Mouse (Mus musculus) splenic B cell, adult 2 months (primary cell): ENCODE measurements at regions not wholly inside any gene's neighbourhood (a gene's known extent, or its start where the extent isn't known, plus 50 kb on each side); places are given as distances from the start of the nearest gene placed in this dataset.
A peak's percentile ranks its signal among the peaks of the same experiment; 100 is the strongest.

Experiments used
- DNase-seq: peaks from one replicate; pipeline ENCODE4 v3.0.0-alpha.2; 2011; ENCODE audit warnings: low read depth, low spot score
- H3K27me3 ChIP-seq: 2 replicates; pipeline ENCODE4 v1.6.1; 2012; ENCODE audit warnings: mild to moderate bottlenecking, low read length, moderate library complexity, mixed read lengths; ENCODE audit not compliant: control insufficient read depth, poor library complexity, insufficient read depth, severe bottlenecking
- H3K36me3 ChIP-seq: 2 replicates; pipeline ENCODE4 v1.6.1; 2012; ENCODE audit warnings: mild to moderate bottlenecking, low read length, moderate library complexity, mixed read lengths; ENCODE audit not compliant: control insufficient read depth, poor library complexity, insufficient read depth, severe bottlenecking

DNA sequence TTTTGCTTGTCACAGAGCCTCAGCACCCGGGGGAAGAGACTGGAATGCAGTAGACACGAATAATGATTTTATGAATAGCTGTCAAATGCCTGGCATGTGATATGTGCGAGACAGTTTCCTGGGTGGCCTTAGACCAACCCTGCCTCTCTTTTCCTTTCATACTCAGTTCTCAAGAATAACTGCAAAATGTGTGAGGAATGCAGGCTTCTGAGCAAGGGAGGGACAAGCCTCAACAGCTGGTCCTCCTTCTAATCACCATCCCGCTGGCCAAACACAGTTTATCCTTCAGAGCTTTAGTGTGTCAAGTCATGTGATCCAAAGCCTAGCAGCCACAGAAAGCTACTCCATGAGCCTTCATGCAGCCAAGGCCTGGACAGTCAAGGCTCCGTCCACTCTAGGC lies 271.8 kb downstream of the Mycn start:
- Histone ChIP-seq H3K36me3 (no peaks in the 10 kb centered on the region), H3K27me3 (no peaks in the 10 kb centered on the region)
- DNase-seq, result no peak

DNA sequence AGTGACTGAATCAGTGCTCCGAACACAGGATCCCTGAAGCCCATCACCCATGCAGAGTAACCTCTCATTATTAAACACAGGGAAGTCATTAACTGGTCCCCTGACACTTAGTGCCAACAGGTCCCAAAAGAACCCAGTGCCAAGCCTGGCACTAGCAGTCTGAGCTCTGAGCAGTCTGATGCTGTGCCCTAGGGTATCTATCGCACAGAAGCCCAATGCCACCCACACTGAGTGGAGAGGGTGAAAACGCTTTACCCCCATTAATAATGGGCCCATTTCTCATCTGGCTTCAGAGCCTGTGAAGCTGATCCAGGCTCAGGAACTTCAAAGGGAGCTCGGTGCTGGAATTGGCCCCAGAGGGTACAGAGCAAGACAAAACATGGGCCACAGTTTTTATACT lies 272.8 kb downstream of the Mycn start:
- no peak for DNase-seq
- Histone ChIP-seq H3K36me3 (no peaks in the 10 kb centered on the region), H3K27me3 (no peaks in the 10 kb centered on the region)

GRCm38 (mm10) chr12:12655611-12656010 lies 286.1 kb downstream of the Mycn start:
- Histone ChIP-seq H3K27me3 (no peaks in the 10 kb centered on the region), H3K36me3 (no peaks in the 10 kb centered on the region)
- DNase-seq, result no peak

DNA sequence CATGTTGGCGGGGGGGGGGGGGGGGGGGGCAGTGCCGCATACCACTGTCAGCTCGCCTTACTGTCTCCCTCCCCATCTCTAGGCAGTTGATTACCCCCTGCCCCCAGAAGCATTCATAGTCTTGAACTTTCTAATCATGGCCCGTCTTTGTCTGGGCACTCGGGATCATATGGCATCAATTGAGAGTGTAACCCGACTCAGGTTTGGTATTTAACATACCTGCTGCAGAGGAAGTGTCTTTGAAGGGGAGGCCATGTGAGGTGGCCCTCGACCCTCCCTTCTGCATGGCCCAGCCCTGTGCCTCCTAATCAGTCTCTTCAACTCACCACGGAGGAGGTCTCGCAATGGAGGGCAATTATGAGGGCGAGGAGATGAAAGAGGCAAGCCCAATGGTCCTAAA lies 286.5 kb downstream of the Mycn start:
- Histone ChIP-seq H3K36me3 (no peaks in the 10 kb centered on the region), H3K27me3 (no peaks in the 10 kb centered on the region)
- no peak for DNase-seq

- DNase-seq, result no peak
- H3K36me3 ChIP-seq, result no peaks in the 10 kb centered on the region
- H3K27me3 ChIP-seq, result no peaks in the 10 kb centered on the region
Measured at GRCm38 (mm10) chr12:12652361-12652760, 289.4 kb downstream of the Mycn start.

DNA sequence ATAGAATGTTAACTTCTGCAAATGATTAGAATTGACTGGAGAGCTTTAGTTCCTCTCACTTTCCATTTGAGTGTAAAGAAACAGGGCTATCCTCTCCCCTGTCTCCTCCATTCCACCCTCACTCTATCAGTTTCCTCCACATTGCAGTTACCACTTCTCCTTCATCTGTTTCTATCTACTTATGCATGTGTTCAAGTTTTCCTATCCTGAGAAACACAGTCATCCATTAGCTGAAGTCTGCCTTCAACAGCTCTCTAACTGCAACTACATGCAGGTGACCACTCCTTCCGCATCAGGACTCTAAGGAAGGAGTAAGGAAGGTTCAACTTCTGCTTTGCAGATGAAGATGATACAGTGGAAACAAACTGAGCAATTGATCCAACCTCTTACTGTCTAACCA lies 291.4 kb downstream of the Mycn start:
- Histone ChIP-seq H3K36me3 (no peaks in the 10 kb centered on the region), H3K27me3 (no peaks in the 10 kb centered on the region)
- DNase-seq, result no peak

- no peaks in the 10 kb centered on the region for H3K36me3 ChIP-seq
- no peak for DNase-seq
- no peaks in the 10 kb centered on the region for H3K27me3 ChIP-seq
Measured at GRCm38 (mm10) chr12:12647467-12647866, 294.2 kb downstream of the Mycn start.

GRCm38 (mm10) chr12:12645183-12645582 lies 296.5 kb downstream of the Mycn start:
- Histone ChIP-seq H3K36me3 (no peaks in the 10 kb centered on the region), H3K27me3 (no peaks in the 10 kb centered on the region)
- no peak for DNase-seq

DNA sequence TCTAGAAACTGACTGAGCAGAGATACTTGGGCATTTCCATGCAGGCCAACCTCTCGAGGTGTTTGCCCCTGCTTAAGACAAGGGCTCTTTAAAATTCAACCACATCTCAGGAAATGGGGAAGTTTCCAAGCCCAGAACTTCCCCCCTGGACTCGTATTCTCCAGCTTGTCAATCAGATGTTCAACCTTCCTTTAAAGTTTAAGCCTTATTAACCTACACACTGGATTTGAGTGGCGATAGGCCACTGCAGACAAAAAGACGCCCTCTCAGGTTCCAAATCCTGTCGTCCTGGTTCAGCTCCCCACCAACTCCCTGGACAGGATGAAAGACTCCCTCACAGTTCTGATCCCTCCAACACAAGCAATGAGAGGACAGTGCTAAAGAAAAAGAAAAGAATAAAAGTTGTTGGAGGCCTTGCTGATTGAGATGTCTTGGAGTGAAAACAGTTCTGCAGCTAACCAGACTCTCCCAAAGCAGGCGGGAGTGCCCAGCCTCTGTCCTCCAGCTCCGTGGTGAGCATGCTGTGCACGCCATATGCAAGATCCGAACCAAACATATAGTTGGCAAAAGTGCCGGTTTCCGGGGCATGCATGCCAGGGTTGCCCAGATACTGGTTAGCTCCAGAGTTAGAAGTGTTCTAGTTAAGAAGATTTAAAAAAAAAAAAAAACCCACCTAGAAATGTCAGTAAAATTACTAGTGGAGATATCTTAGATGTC lies 298.3 kb downstream of the Mycn start:
- no peak for DNase-seq
- H3K27me3 ChIP-seq, result no peaks in the 10 kb centered on the region
- no peaks in the 10 kb centered on the region for H3K36me3 ChIP-seq

- Histone ChIP-seq H3K27me3 (no peaks in the 10 kb centered on the region), H3K36me3 (no peaks in the 10 kb centered on the region)
- DNase-seq, result no peak
Measured at GRCm38 (mm10) chr12:12635308-12635707, 306.4 kb downstream of the Mycn start.

DNA sequence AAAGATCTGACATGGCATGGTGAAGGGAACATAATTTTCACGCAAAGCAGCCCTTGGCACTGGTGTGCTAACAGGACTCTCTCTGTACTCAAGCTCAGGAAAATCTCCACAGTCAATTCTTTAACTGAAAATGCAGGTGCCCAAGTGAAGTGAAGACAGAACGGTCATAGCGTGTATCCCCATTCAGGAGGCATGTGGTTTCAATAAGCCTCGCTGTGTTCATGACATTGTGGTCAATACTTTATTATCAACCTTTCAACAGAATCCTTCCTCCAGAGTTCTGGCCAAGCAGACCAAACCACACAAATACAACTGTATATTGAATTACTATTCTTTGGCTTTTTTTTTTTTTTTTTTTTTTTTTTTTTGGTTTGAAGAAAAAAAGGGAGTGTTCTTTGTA lies 314.1 kb downstream of the Mycn start:
- Histone ChIP-seq H3K36me3 (no peaks in the 10 kb centered on the region), H3K27me3 (no peaks in the 10 kb centered on the region)
- no peak for DNase-seq

GRCm38 (mm10) chr12:12625788-12626187 lies 315.9 kb downstream of the Mycn start:
- H3K36me3 ChIP-seq, result no peaks in the 10 kb centered on the region
- no peaks in the 10 kb centered on the region for H3K27me3 ChIP-seq
- DNase-seq, result no peak

GRCm38 (mm10) chr12:12622712-12623292 lies 318.9 kb downstream of the Mycn start:
- H3K36me3 ChIP-seq, result no peaks in the 10 kb centered on the region
- DNase-seq, result peak; percentile 62

GRCm38 (mm10) chr12:12621506-12621905 lies 320.2 kb downstream of the Mycn start:
- no peaks in the 10 kb centered on the region for H3K36me3 ChIP-seq
- no peak for DNase-seq
- no peaks in the 10 kb centered on the region for H3K27me3 ChIP-seq

More at GRCm38 (mm10) chr12:12622712-12623292, 318.9 kb downstream of the Mycn start:
- no peaks in the 10 kb centered on the region for H3K27me3 ChIP-seq

GRCm38 (mm10) chr12:12620316-12620715 lies 321.4 kb downstream of the Mycn start:
- H3K36me3 ChIP-seq, result no peaks in the 10 kb centered on the region
- H3K27me3 ChIP-seq, result no peaks in the 10 kb centered on the region
- DNase-seq, result no peak

GRCm38 (mm10) chr12:12619431-12619830 lies 322.3 kb downstream of the Mycn start:
- DNase-seq, result no peak

More at GRCm38 (mm10) chr12:12619431-12619830, 322.3 kb downstream of the Mycn start:
- no peaks in the 10 kb centered on the region for H3K27me3 ChIP-seq
- no peaks in the 10 kb centered on the region for H3K36me3 ChIP-seq
